Mouse (Mus musculus) frontal cortex, adult 2 months (tissue): Measurements from ENCODE around the gene Akp3. TPM values are rescaled to one million over a fixed set of nuclear protein-coding genes. Genes with fewer than 3 reads are reported as not detected.

ENCODE experiments used
- DNase-seq, 2 experiments: peaks; one replicate each; pipeline ENCODE4 v3.0.0; 2022; ENCODE audit warnings: low spot score in 1 of 2; ENCODE audit errors: extremely low spot score in 1 of 2
- polyA plus RNA-seq: library from polyadenylated mRNA; depleted of rRNA; stranded (reverse); fragments of >200 nt; gene quantifications from 2 replicates; pipeline ENCODE4 v1.2.3, GENCODE M21; 2012; rRNA removed

Akp3 gene
- polyA plus RNA-seq, 1 experiment: not detected

DNA sequence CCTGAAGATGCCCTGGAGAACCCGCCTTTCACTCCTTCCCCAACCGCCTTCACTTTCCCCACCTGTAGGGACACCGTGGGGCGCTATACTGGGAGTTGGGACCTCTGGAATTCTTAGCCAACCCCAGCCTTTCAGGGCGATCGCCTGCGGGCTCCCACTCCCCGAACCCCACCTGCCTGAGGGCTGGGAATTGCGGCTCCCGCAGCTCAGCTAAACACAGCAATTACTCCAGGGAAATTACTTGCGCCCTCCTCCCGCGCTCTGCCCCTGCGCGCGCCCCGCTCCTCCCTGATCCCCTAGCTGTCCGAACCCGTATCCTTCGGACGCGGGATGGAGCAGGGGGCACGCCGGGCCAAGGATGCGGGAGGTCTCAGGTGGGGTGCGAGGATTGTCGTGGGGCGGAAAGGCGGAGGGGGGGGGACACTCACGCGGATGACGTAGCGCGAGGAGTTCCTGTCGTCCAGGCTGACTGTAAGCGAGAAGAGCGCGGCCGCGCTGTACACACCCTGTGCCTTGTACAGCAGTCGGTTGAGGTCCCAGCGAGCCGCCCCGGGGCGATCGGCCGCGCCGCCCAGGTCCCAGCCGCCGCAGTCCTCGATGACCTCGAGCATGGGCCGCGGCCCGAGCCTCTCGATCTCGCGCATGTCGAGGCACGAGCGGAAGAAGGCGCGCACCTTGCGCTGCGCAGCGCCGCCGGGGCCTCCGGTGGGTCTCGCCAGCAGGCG is 29.2 kb downstream of the Akp3 start:
- DNase-seq: no peak

GRCm38 (mm10) chr1:87154501-87155120 is 29.8 kb downstream of the Akp3 start:
- no peak for DNase-seq

GRCm38 (mm10) chr1:87155531-87156198 is 30.9 kb downstream of the Akp3 start:
- no peak for DNase-seq

GRCm38 (mm10) chr1:87156199-87156587 is 31.4 kb downstream of the Akp3 start, which contains the start of gene Ecel1:
Gene Ecel1 (minus strand): TSS chr1:87156521.
- DNase-seq: no peak

DNA sequence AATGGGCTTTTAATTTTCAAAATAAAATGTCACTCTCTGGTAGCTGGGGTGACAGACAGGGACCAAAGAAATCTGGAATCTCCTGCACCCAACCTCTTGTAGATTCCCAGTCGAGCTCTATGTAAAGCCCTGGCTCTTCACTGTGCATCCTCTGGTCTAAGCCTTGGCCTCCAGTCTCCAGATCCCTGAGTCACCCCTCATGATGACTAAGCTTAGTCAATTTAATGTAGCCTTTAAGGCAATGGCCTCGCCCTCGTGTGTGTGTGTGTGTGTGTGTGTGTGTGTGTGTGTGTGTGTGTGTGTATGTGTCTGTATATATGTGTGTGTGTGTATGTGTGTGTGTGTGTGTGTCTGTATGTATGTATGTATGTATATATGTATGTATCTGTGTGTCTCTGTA is 34.6 kb downstream of the Akp3 start:
- no peak for DNase-seq

- no peak for DNase-seq
These were observed 39.5 kb downstream of the Akp3 start for GRCm38 (mm10) chr1:87164164-87164795.

DNA sequence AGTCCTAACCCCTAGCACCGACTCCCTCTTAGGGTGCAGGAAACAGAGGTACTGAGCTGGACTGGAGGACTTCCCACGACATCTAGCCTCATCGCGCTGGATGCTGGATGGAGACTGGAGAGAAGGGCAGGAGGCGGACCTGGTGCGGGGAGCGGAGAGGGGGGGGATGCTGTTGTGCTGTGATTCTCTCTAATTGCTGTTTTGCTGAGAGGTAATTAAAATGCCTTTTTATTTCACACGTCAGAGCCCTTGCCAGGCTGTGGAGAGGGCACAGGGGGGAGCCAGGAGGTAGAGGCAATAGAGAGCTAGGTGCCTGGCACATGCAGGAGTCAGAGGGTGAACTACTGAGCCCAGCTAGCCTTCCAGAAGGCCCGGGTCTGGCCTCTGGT is 40.0 kb downstream of the Akp3 start:
- no peak for DNase-seq

- no peak for DNase-seq
These were observed 45.7 kb downstream of the Akp3 start for GRCm38 (mm10) chr1:87170458-87170857.

DNA sequence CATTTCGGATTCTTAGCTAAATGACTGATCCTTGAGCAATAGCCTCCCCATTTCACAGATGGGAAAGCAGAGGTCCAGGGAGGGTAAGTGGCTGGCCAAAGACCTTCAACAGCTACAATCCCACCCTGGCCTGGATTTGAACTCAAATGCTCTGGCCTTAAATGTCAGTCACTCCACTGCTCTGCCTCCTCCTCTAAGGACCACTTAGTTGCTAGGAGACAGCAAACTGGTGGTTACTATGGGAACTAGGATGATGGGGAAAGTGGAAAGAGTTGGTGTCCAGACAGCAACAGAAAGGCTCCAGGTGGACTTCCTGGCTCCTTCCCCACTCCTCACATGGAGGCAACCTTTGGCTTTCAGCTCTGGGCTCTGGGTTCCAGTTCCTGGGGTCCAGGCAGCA is 46.5 kb downstream of the Akp3 start:
- DNase-seq: no peak

GRCm38 (mm10) chr1:87172316-87172715 is 47.5 kb downstream of the Akp3 start:
- DNase-seq: no peak

- peak in 1 of 2 experiments; percentile 70 for DNase-seq
These were observed 49.5 kb downstream of the Akp3 start for GRCm38 (mm10) chr1:87174006-87174955.

- DNase-seq: peak; percentile 34 to 66
These were observed 51.1 kb downstream of the Akp3 start for GRCm38 (mm10) chr1:87175852-87176292.

Other genes starting within 250 kb of the Akp3 start
- not detected in 2 replicates for gene Alppl2, start 35.0 kb upstream of the Akp3 start, polyA plus RNA-seq
- 0.04 TPM in 1 of 2 replicates, not detected in the other for gene Alpi, start 23.4 kb upstream of the Akp3 start, polyA plus RNA-seq
- 3.2 and 3.6 TPM in 2 replicates for gene Ecel1, start 31.5 kb downstream of the Akp3 start, polyA plus RNA-seq
- 5.0 and 5.2 TPM in 2 replicates for gene Prss56, start 58.3 kb downstream of the Akp3 start, polyA plus RNA-seq
- gene Chrnd, start 65.6 kb downstream of the Akp3 start, polyA plus RNA-seq: not detected in 2 replicates
- not detected in 2 replicates for gene Chrng, start 79.7 kb downstream of the Akp3 start, polyA plus RNA-seq
- gene Eif4e2, start 88.9 kb downstream of the Akp3 start, polyA plus RNA-seq: 56.6 and 59.9 TPM in 2 replicates
- 27.6 and 29.0 TPM in 2 replicates for gene Efhd1, start 139.4 kb downstream of the Akp3 start, polyA plus RNA-seq
- gene Gigyf2, start 202.0 kb downstream of the Akp3 start, polyA plus RNA-seq: 64.0 and 74.3 TPM in 2 replicates